Mouse (Mus musculus) embryonic facial prominence, embryonic 15.5 days (tissue): ENCODE data around the gene 1700017B05Rik. TPM values are rescaled to one million over a fixed set of nuclear protein-coding genes. Genes with fewer than 3 reads are reported as not detected.
"Not testable (repeated sequence)": the region's sequence is repeated elsewhere in the genome, so short reads cannot be mapped to it uniquely, and the experiment has no call there.

Experiments used
- ATAC-seq: fragments of 200-750 bp; cut with Nextera tagmentation; 2 replicates; pipeline ENCODE4 v1.8.0; 2017; ENCODE audit warnings: low read depth, moderate TSS enrichment; ENCODE audit not compliant: insufficient number of reproducible peaks, low FRiP score, low TSS enrichment
- H3K27ac ChIP-seq: fragments of 300-500 bp; sonication (generic); replicated peaks from 2 replicates; pipeline ENCODE4 v1.5.1; 2015; ENCODE audit warnings: mild to moderate bottlenecking, inconsistent platforms
- H3K27me3 ChIP-seq: fragments of 300-500 bp; sonication (generic); 2 replicates; pipeline ENCODE4 v1.6.1; 2015; ENCODE audit warnings: inconsistent platforms
- H3K36me3 ChIP-seq: fragments of 300-500 bp; sonication (generic); 2 replicates; pipeline ENCODE4 v1.6.1; 2015; ENCODE audit warnings: mild to moderate bottlenecking, inconsistent platforms
- H3K4me1 ChIP-seq: fragments of 300-500 bp; sonication (generic); 2 replicates; pipeline ENCODE4 v1.6.1; 2015; ENCODE audit warnings: inconsistent platforms
- H3K4me2 ChIP-seq: fragments of 300-500 bp; sonication (generic); replicated peaks from 2 replicates; pipeline ENCODE4 v1.6.1; 2015; ENCODE audit warnings: mild to moderate bottlenecking, inconsistent platforms
- H3K4me3 ChIP-seq: fragments of 300-500 bp; sonication (generic); replicated peaks from 2 replicates; pipeline ENCODE4 v1.5.1; 2015; ENCODE audit warnings: mild to moderate bottlenecking, inconsistent platforms
- H3K9ac ChIP-seq: fragments of 300-500 bp; sonication (generic); 2 replicates; pipeline ENCODE4 v1.6.1; 2015; ENCODE audit warnings: inconsistent platforms
- H3K9me3 ChIP-seq: fragments of 300-500 bp; sonication (generic); replicated peaks from 2 replicates; pipeline ENCODE4 v1.6.1; 2016; ENCODE audit warnings: inconsistent platforms
- WGBS: fragments of 180-500 bp; shearing (Covaris S2); methylation state at CpG from one replicate; pipeline ENCODE4 v1.1.7; 2015; 5-methylcytosine and 5-hydroxymethylcytosine counted together
- polyA plus RNA-seq: library from polyadenylated mRNA; unstranded; fragments of >200 nt; fragmentation: Nextera tagmentation; extraction: Ambion mirVana; gene quantifications from 2 replicates; pipeline ENCODE4 v1.2.1, GENCODE M21; 2015

1700017B05Rik gene
- polyA plus RNA-seq, 1 experiment from 2014 or later, result 24.4 TPM

DNA sequence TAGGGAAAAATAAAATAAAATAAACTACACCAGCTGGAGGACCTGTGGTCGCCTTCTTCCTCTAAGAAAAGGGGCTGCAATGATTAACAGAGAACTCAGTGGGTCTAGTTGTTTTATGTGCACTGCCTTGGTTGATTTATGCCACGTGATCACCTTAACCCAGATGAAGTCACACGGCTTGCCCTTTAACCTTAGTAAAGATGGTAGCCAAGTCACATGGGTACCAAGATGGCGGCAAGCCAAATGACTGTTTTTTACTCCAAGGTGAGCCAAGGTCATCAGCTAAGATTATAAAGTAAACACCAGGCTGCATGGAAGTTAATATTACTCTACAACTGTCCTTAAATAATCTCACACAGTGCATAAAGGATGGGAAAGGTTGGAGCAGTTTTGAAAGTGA is 32.7 kb downstream of the 1700017B05Rik start:
- 76% methylated on average over 4 of the region's 4 CpGs for WGBS
- Histone ChIP-seq H3K4me1 (peaks cover 4% of the 10 kb centered on the region; the same call in 1 of the 2 replicates), H3K27me3 (no peaks in the 10 kb centered on the region), H3K36me3 (no peaks in the 10 kb centered on the region), H3K27ac (no peak overlapping the region), H3K4me2 (no peak overlapping the region), H3K9me3 (no peaks in the 10 kb centered on the region), H3K4me3 (no peak overlapping the region), H3K9ac (no peak overlapping the region)
- no peak for ATAC-seq

DNA sequence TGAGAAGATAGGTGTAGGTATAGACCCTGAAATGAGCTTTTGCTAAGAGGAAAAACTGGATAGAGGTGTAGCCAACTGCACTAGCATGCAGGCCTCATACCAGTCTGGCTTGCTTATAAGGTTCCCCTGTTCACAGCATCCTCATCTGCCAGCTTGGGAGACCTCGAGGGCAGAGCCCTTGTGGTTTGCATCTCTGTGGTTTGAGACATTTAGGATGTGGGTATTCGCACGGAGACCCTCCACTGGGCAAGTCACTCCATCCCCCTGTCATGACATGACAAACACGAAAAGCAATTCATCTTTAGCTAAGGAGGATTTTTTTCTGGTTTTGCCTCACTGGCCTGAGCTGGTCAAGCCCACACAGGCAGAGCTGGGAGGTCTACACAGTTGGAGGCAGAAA is 34.2 kb downstream of the 1700017B05Rik start:
- WGBS, result 50% methylated on average over 4 of the region's 4 CpGs
- Histone ChIP-seq H3K4me1 (peaks cover 4% of the 10 kb centered on the region; the same call in 1 of the 2 replicates), H3K27me3 (no peaks in the 10 kb centered on the region), H3K27ac (no peak overlapping the region), H3K36me3 (no peaks in the 10 kb centered on the region), H3K4me2 (no peak overlapping the region), H3K9me3 (no peaks in the 10 kb centered on the region), H3K9ac (no peak overlapping the region), H3K4me3 (no peak overlapping the region)
- ATAC-seq, result no peak

DNA sequence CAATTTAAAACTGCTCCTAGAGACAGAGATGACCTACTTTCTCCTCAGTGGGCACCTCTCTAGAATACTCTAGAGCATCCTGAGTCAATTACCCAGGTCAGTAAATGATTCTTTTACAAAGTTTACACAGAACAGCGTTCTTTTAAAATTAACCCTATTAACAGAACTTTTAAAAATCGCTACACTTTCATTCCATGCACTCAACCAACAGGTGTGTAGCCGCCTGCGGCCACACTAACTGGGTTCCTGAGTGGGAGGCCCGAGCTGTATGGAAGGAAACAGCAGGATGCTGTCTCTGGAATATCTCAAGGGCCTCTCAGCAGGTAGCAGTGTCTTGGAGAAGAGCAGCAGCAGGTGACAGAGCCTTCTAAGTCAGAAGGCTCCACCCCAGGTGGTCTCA is 35.2 kb downstream of the 1700017B05Rik start:
- Histone ChIP-seq H3K9ac (no peak overlapping the region), H3K27me3 (no peaks in the 10 kb centered on the region), H3K4me1 (peaks cover 4% of the 10 kb centered on the region; the same call in 1 of the 2 replicates), H3K9me3 (no peaks in the 10 kb centered on the region), H3K27ac (no peak overlapping the region), H3K4me3 (no peak overlapping the region), H3K36me3 (no peaks in the 10 kb centered on the region), H3K4me2 (no peak overlapping the region)
- WGBS, result 72% methylated on average over 5 of the region's 5 CpGs
- ATAC-seq, result no peak

DNA sequence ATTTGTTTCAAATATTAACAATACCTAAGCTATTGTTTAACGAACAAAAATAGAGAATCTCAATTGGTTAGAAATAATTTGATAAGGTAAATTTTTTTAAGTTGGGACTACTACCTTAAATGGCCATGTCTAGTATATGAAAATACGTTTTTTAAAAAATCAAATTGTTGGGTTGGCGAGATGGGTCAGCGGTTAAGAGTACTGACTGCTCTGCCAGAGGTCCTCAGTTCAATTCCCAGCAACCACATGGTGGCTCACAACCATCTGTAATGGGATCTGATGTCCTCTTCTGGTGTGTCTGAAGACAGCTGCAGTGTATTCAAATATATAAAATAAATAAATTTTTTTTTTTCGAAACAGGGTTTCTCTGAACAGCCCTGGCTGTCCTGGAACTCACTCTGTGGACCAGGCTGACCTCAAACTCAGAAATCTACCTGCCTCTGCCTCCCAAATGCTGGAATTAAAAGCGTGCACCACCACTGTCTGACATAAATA is 35.7 kb downstream of the 1700017B05Rik start:
- 85% methylated on average over 6 of the region's 6 CpGs for WGBS
- not testable (repeated sequence) for H3K27ac ChIP-seq

GRCm38 (mm10) chr9:57225780-57226627 is 36.4 kb downstream of the 1700017B05Rik start:
- ATAC-seq, result no peak
- H3K27ac ChIP-seq, result no peak overlapping the region
- no peak overlapping the region for H3K9ac ChIP-seq
- peaks cover 4% of the 10 kb centered on the region; the same call in 1 of the 2 replicates for H3K4me1 ChIP-seq
- no peak overlapping the region for H3K4me2 ChIP-seq
- H3K4me3 ChIP-seq, result no peak overlapping the region
- no peaks in the 10 kb centered on the region for H3K9me3 ChIP-seq
- H3K36me3 ChIP-seq, result no peaks in the 10 kb centered on the region
- 77% methylated on average over 13 of the region's 13 CpGs for WGBS
- H3K27me3 ChIP-seq, result no peaks in the 10 kb centered on the region

More for the DNA sequence above, 35.7 kb downstream of the 1700017B05Rik start:
- H3K27me3 ChIP-seq, H3K9ac ChIP-seq, H3K4me1 ChIP-seq, H3K36me3 ChIP-seq, H3K4me2 ChIP-seq, H3K9me3 ChIP-seq, H3K4me3 ChIP-seq, ATAC-seq: not testable (repeated sequence)

DNA sequence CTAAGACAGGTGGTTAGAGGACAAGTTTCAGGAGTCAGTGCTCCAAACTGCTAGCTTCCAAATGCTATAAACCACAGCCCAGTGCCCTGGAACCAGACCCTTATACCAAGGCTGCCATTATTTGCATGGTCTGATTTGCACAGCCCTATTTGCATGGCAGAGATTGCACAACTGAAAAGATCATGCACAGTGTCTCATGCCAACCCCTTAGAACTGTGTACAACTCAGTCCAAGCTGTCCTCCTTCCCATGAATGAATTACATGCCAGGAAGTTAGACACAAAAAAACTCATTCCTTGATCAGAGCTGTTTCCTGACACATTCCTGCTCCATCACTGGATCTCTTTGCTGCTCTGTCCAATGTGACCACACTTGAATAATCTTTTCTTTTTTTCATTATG is 39.1 kb downstream of the 1700017B05Rik start:
- Histone ChIP-seq H3K27me3 (no peaks in the 10 kb centered on the region), H3K9me3 (no peaks in the 10 kb centered on the region), H3K36me3 (no peaks in the 10 kb centered on the region), H3K4me1 (no peaks in the 10 kb centered on the region), H3K4me2 (no peak overlapping the region), H3K4me3 (no peak overlapping the region), H3K9ac (no peak overlapping the region), H3K27ac (no peak overlapping the region)
- no peak for ATAC-seq

DNA sequence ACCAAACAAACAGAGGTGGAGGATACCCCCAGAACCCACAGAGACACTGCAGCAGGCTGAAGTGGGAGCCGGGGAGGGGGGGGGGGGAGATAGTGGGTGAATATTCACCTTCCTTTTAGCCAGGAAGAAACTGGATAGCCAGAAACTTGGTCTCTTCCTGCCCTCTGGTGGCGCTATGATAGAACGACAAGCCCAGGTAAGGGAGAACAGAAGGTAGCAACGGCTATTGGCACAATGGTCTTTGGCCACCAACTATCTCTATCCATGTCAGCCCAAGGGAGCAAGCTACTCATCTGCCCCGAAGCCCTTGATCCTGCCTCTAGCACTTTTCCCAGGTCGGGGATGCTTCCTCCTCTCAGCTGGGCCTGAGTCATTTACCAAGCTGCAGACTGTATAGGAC is 42.1 kb downstream of the 1700017B05Rik start:
- Histone ChIP-seq H3K36me3 (no peaks in the 10 kb centered on the region), H3K9ac (no peak overlapping the region), H3K27ac (no peak overlapping the region), H3K27me3 (no peaks in the 10 kb centered on the region), H3K4me1 (no peaks in the 10 kb centered on the region), H3K9me3 (no peaks in the 10 kb centered on the region), H3K4me2 (no peak overlapping the region), H3K4me3 (no peak overlapping the region)
- 25% methylated on average over 6 of the region's 6 CpGs for WGBS
- ATAC-seq, result no peak

GRCm38 (mm10) chr9:57219511-57219910 is 42.9 kb downstream of the 1700017B05Rik start:
- ATAC-seq, result no peak
- Histone ChIP-seq H3K27me3 (no peaks in the 10 kb centered on the region), H3K9me3 (no peaks in the 10 kb centered on the region), H3K4me3 (no peak overlapping the region), H3K36me3 (no peaks in the 10 kb centered on the region), H3K27ac (no peak overlapping the region), H3K4me2 (no peak overlapping the region), H3K4me1 (no peaks in the 10 kb centered on the region), H3K9ac (no peak overlapping the region)
- 93% methylated on average over 1 of the region's 1 CpGs for WGBS

- H3K27me3 ChIP-seq, result no peaks in the 10 kb centered on the region
- H3K9me3 ChIP-seq, result no peaks in the 10 kb centered on the region
- no peak overlapping the region for H3K4me3 ChIP-seq
- no peaks in the 10 kb centered on the region for H3K4me1 ChIP-seq
- no peak for ATAC-seq
- no peak overlapping the region for H3K4me2 ChIP-seq
- H3K36me3 ChIP-seq, result no peaks in the 10 kb centered on the region
- 81% methylated on average over 5 of the region's 5 CpGs for WGBS
- H3K27ac ChIP-seq, result no peak overlapping the region
- no peak overlapping the region for H3K9ac ChIP-seq
Measured at GRCm38 (mm10) chr9:57218776-57219175, 43.6 kb downstream of the 1700017B05Rik start.

- Histone ChIP-seq H3K27me3 (no peaks in the 10 kb centered on the region), H3K4me2 (no peak overlapping the region), H3K36me3 (no peaks in the 10 kb centered on the region), H3K4me1 (no peaks in the 10 kb centered on the region), H3K27ac (no peak overlapping the region), H3K9me3 (no peaks in the 10 kb centered on the region), H3K9ac (no peak overlapping the region), H3K4me3 (no peak overlapping the region)
- 77% methylated on average over 6 of the region's 6 CpGs for WGBS
- ATAC-seq, result no peak
Measured at GRCm38 (mm10) chr9:57217220-57217619, 45.2 kb downstream of the 1700017B05Rik start.

DNA sequence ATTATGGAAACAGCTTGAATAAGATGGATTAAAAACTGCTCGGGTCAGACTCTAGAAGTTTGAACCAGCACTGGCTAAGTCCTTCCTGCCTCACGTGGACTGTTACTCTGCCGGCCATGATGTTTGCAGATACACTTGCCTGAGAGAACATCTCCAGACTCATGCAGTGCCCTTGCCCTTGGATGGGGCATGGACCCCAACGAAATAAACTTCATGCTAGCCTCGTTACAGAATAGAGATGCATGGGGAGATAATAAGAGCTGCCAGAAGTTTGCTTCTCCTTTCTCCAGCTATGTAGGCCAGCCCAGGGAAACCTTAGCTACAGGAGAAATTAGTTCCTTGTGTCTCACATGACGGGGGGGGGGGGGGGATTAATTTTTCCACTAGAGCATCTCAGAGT is 47.9 kb downstream of the 1700017B05Rik start:
- Histone ChIP-seq H3K27me3 (no peaks in the 10 kb centered on the region), H3K36me3 (no peaks in the 10 kb centered on the region), H3K9me3 (no peaks in the 10 kb centered on the region), H3K9ac (no peak overlapping the region), H3K4me1 (no peaks in the 10 kb centered on the region), H3K4me3 (no peak overlapping the region), H3K4me2 (no peak overlapping the region), H3K27ac (no peak overlapping the region)
- WGBS, result 58% methylated on average over 6 of the region's 6 CpGs
- ATAC-seq, result no peak
